Mouse (Mus musculus): ENCODE measurements at regions not wholly inside any gene's neighbourhood (a gene's known extent, or its start where the extent isn't known, plus 50 kb on each side); places are given as distances from the start of the nearest gene placed in this dataset.

- DNase-seq (ENCODE audit: low read depth, low spot score): no peak
Measured at GRCm38 (mm10) chr1:177667041-177667791, 62.4 kb upstream of the 1700016C15Rik start.

DNA sequence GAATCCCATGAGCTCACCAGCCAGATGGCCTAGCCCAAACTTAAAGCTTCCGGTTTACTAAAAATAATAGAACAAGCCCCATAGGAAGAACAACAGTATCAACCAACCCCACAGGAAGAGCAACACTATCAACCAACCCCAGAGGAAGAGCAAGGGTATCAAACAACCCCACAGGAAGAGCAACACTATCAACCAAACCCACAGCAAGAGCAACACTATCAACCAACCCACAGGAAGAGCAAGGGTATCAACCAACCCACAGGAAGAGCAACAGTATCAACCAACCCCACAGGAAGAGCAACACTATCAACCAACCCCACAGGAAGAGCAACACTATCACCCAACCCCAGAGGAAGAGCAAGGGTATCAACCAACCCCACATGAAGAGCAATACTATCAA is 59.0 kb upstream of the 1700016C15Rik start:
- no peak for DNase-seq (ENCODE audit: low read depth, low spot score)

GRCm38 (mm10) chr1:177676657-177677056 is 53.0 kb upstream of the 1700016C15Rik start:
- DNase-seq (ENCODE audit: low read depth, low spot score): no peak

DNA sequence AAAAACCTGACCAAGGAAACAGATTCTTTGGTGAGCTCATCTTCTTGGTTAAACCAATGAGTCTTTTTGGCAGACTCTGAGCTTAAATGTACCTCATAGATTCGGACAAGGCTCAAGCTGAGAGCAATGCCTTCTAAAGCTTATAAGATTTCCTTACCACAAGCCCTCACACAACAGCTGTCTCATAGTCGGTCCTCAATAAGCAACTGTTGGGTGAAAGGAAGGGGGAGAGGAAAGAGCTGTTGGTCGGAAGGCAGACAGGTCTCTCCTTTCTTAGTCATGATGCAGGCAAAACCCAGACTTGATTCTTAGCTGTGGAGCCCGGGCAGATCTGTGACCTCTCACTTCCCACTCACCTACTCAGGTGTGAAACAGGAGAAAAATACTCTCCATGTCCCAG is 50.8 kb upstream of the 1700016C15Rik start:
- no peak for DNase-seq (ENCODE audit: low read depth, low spot score)

All from ZHBTc4 (cell line).